Mouse (Mus musculus) lung, postnatal 0 days (tissue): Measurements from ENCODE around the gene Syt13.

Experiments used
- CTCF ChIP-seq: IDR thresholded peaks from 2 replicates; pipeline ENCODE4 v1.5.1; 2016; ENCODE audit warnings: antibody characterized with exemption, mild to moderate bottlenecking
- EP300 ChIP-seq: IDR thresholded peaks from 2 replicates; pipeline ENCODE4 v1.6.1; 2016; ENCODE audit warnings: antibody characterized with exemption, mild to moderate bottlenecking, control low read depth

- TF ChIP-seq CTCF (no peak), EP300 (no peak)
Measured at GRCm38 (mm10) chr2:92870139-92870836, 44.6 kb upstream of the Syt13 start.
